Mouse (Mus musculus): ENCODE measurements around the gene Setd4. TPM values are rescaled to one million over a fixed set of nuclear protein-coding genes. Genes with fewer than 3 reads are reported as not detected.
A peak's percentile ranks its signal among the peaks of the same experiment; 100 is the strongest.

Gene Setd4
- total and polyA plus RNA-seq, 2 experiments from 2014 or later = 3.7 to 5.3 TPM

GRCm38 (mm10) chr16:93584976-93585702, 18.7 kb downstream of the Setd4 start:
- Histone ChIP-seq H3K4me3 (ENCODE audit: low read depth, low read length) (no peak overlapping the region; the same call in 1 of the 2 replicates), H3K27me3 (ENCODE audit: control insufficient read depth, insufficient read depth, low read length) (no peaks in the 10 kb centered on the region), H3K4me2 (ENCODE audit: low read depth, low read length) (peak overlapping the region; percentile 33; the same call in 1 of the 2 replicates), H3K9me3 (replicated peaks; ENCODE audit: control insufficient read depth, low read length) (no peaks in the 10 kb centered on the region), H3K4me1 (ENCODE audit: control insufficient read depth, insufficient read depth) (no peaks in the 10 kb centered on the region), H3K9ac (replicated peaks; ENCODE audit: low read depth, low read length) (no peak overlapping the region), H3K27ac (ENCODE audit: low read depth) (no peak overlapping the region; the same call in 1 of the 2 replicates), H3K36me3 (replicated peaks; ENCODE audit: control insufficient read depth, insufficient read depth, low read length) (peaks cover 12% of the 10 kb centered on the region)
- WGBS = 73% methylated on average over 24 of the region's 24 CpGs
- DNase-seq (ENCODE audit: low spot score) (no peak), ATAC-seq (ENCODE audit: insufficient read depth, low read depth) (no peak)
- TF ChIP-seq CTCF (IDR thresholded peaks at IDR 0.05; ENCODE audit: low read depth) = no peak
- no peak for TF ChIP-seq EP300 (IDR thresholded peaks at IDR 0.05; ENCODE audit: low read depth)

GRCm38 (mm10) chr16:93581125-93581524, 22.7 kb downstream of the Setd4 start:
- Histone ChIP-seq H3K9ac (replicated peaks; ENCODE audit: low read depth, low read length) (no peak overlapping the region), H3K4me3 (ENCODE audit: low read depth, low read length) (no peak overlapping the region), H3K9me3 (replicated peaks; ENCODE audit: control insufficient read depth, low read length) (no peaks in the 10 kb centered on the region), H3K4me2 (ENCODE audit: low read depth, low read length) (no peak overlapping the region), H3K27ac (ENCODE audit: low read depth) (no peak overlapping the region), H3K4me1 (ENCODE audit: control insufficient read depth, insufficient read depth) (no peaks in the 10 kb centered on the region), H3K27me3 (ENCODE audit: control insufficient read depth, insufficient read depth, low read length) (no peaks in the 10 kb centered on the region), H3K36me3 (replicated peaks; ENCODE audit: control insufficient read depth, insufficient read depth, low read length) (0 out of 2 replicates have a peak, but pooled peaks cover 7% of the 10 kb centered on the region)
- ATAC-seq (ENCODE audit: insufficient read depth, low read depth) = peak; percentile 33; the same call in 1 of the 2 replicates
- WGBS = 27% methylated on average over 6 of the region's 6 CpGs
- TF ChIP-seq CTCF (IDR thresholded peaks at IDR 0.05; ENCODE audit: low read depth) (no peak), EP300 (IDR thresholded peaks at IDR 0.05; ENCODE audit: low read depth) (no peak)
- no peak for DNase-seq (ENCODE audit: low spot score)

GRCm38 (mm10) chr16:93578346-93579005, 25.4 kb downstream of the Setd4 start:
- Histone ChIP-seq H3K36me3 (replicated peaks; ENCODE audit: control insufficient read depth, insufficient read depth, low read length) (no peaks in the 10 kb centered on the region), H3K9ac (replicated peaks; ENCODE audit: low read depth, low read length) (no peak overlapping the region), H3K4me1 (ENCODE audit: control insufficient read depth, insufficient read depth) (no peaks in the 10 kb centered on the region), H3K9me3 (replicated peaks; ENCODE audit: control insufficient read depth, low read length) (no peaks in the 10 kb centered on the region), H3K27ac (ENCODE audit: low read depth) (no peak overlapping the region), H3K4me3 (ENCODE audit: low read depth, low read length) (no peak overlapping the region), H3K4me2 (ENCODE audit: low read depth, low read length) (no peak overlapping the region), H3K27me3 (ENCODE audit: control insufficient read depth, insufficient read depth, low read length) (no peaks in the 10 kb centered on the region)
- TF ChIP-seq CTCF (IDR thresholded peaks at IDR 0.05; ENCODE audit: low read depth) = no peak
- no peak for TF ChIP-seq EP300 (IDR thresholded peaks at IDR 0.05; ENCODE audit: low read depth)
- 73% methylated on average over 8 of the region's 8 CpGs for WGBS
- ATAC-seq (ENCODE audit: insufficient read depth, low read depth) (no peak), DNase-seq (ENCODE audit: low spot score) (no peak)

GRCm38 (mm10) chr16:93576412-93577082, 27.3 kb downstream of the Setd4 start:
- Histone ChIP-seq H3K4me3 (ENCODE audit: low read depth, low read length) (no peak overlapping the region), H3K27ac (ENCODE audit: low read depth) (no peak overlapping the region), H3K4me1 (ENCODE audit: control insufficient read depth, insufficient read depth) (no peaks in the 10 kb centered on the region), H3K9ac (replicated peaks; ENCODE audit: low read depth, low read length) (no peak overlapping the region), H3K9me3 (replicated peaks; ENCODE audit: control insufficient read depth, low read length) (no peaks in the 10 kb centered on the region), H3K4me2 (ENCODE audit: low read depth, low read length) (no peak overlapping the region), H3K36me3 (replicated peaks; ENCODE audit: control insufficient read depth, insufficient read depth, low read length) (no peaks in the 10 kb centered on the region), H3K27me3 (ENCODE audit: control insufficient read depth, insufficient read depth, low read length) (no peaks in the 10 kb centered on the region)
- DNase-seq (ENCODE audit: low spot score) = peak; percentile 69
- 39% methylated on average over 14 of the region's 14 CpGs for WGBS
- TF ChIP-seq EP300 (IDR thresholded peaks at IDR 0.05; ENCODE audit: low read depth) (no peak), CTCF (IDR thresholded peaks at IDR 0.05; ENCODE audit: low read depth) (peak; percentile 94)
- ATAC-seq (ENCODE audit: insufficient read depth, low read depth) = peak; percentile 53; the same call in 1 of the 2 replicates

- H3K36me3 ChIP-seq (replicated peaks; ENCODE audit: control insufficient read depth, insufficient read depth, low read length) = no peaks in the 10 kb centered on the region
- WGBS = 80% methylated on average over 5 of the region's 5 CpGs
- no peak overlapping the region for H3K4me3 ChIP-seq (ENCODE audit: low read depth, low read length)
- H3K27me3 ChIP-seq (ENCODE audit: control insufficient read depth, insufficient read depth, low read length) = no peaks in the 10 kb centered on the region
- ATAC-seq (ENCODE audit: insufficient read depth, low read depth) (no peak), DNase-seq (ENCODE audit: low spot score) (no peak)
- TF ChIP-seq EP300 (IDR thresholded peaks at IDR 0.05; ENCODE audit: low read depth) (no peak), CTCF (IDR thresholded peaks at IDR 0.05; ENCODE audit: low read depth) (no peak)
- H3K27ac ChIP-seq (ENCODE audit: low read depth) = no peak overlapping the region
- H3K9ac ChIP-seq (replicated peaks; ENCODE audit: low read depth, low read length) = no peak overlapping the region
- no peaks in the 10 kb centered on the region for H3K9me3 ChIP-seq (replicated peaks; ENCODE audit: control insufficient read depth, low read length)
- no peak overlapping the region for H3K4me2 ChIP-seq (ENCODE audit: low read depth, low read length)
- H3K4me1 ChIP-seq (ENCODE audit: control insufficient read depth, insufficient read depth) = no peaks in the 10 kb centered on the region
Measured at GRCm38 (mm10) chr16:93575574-93575973, 28.3 kb downstream of the Setd4 start.
